In genomic region chr7:110613381-110614132, GRCm38 (mm10) we compare ENCODE assay signal across 7 mouse cellular contexts. TPM values are rescaled to one million over a fixed set of nuclear protein-coding genes. Genes with fewer than 3 reads are reported as not detected.
DNase-seq lines count a peak whose midpoint lies in the region; ATAC-seq and TF ChIP-seq lines count a peak whose summit lies in the region.

No protein-coding gene starts in this region.

- H3K36me3 ChIP-seq in lung, postnatal 0 days (ENCODE audit: insufficient read depth, low read length): no peaks in the 10 kb centered on the region
- H3K36me3 ChIP-seq in embryonic facial prominence, embryonic 12.5 days: no peaks in the 10 kb centered on the region
- no peaks in the 10 kb centered on the region for H3K36me3 ChIP-seq in hindbrain, embryonic 14.5 days (replicated peaks; ENCODE audit: control insufficient read depth, insufficient read depth)
- no peaks in the 10 kb centered on the region for H3K36me3 ChIP-seq in midbrain, embryonic 15.5 days (replicated peaks)

- peak overlapping the region; percentile 92 for H3K4me2 ChIP-seq in lung, postnatal 0 days (replicated peaks; ENCODE audit: low read depth, low read length)
- H3K4me2 ChIP-seq in embryonic facial prominence, embryonic 12.5 days (replicated peaks): peak overlapping the region; percentile 68
- peak overlapping the region; percentile 58 for H3K4me2 ChIP-seq in hindbrain, embryonic 14.5 days (replicated peaks)
- peak overlapping the region; percentile 95 for H3K4me2 ChIP-seq in midbrain, embryonic 15.5 days

- no peak for TF ChIP-seq EP300 in lung, postnatal 0 days (IDR thresholded peaks at IDR 0.05)

- H3K9ac ChIP-seq in lung, postnatal 0 days (replicated peaks; ENCODE audit: low read depth): peak overlapping the region; percentile 94
- peak overlapping the region; percentile 90 for H3K9ac ChIP-seq in embryonic facial prominence, embryonic 12.5 days
- H3K9ac ChIP-seq in hindbrain, embryonic 14.5 days: peak overlapping the region; percentile 99
- H3K9ac ChIP-seq in midbrain, embryonic 15.5 days: peak overlapping the region; percentile 85

- peak overlapping the region; percentile 96 for H3K4me3 ChIP-seq in lung, postnatal 0 days (ENCODE audit: low read depth, low read length)
- H3K4me3 ChIP-seq in embryonic facial prominence, embryonic 12.5 days: peak overlapping the region; percentile 86
- peak overlapping the region; percentile 99 for H3K4me3 ChIP-seq in hindbrain, embryonic 14.5 days (replicated peaks; ENCODE audit: low read length)
- peak overlapping the region; percentile 77 for H3K4me3 ChIP-seq in midbrain, embryonic 15.5 days

- DNase-seq in lung, postnatal 0 days (ENCODE audit: low spot score): peak; percentile 39
- DNase-seq in lung, postnatal 10 days: no peak
- DNase-seq in hindbrain, embryonic 14.5 days (ENCODE audit: low spot score): peak; percentile 67
- no peak for DNase-seq in adrenal gland, postnatal 36 days
- no peak for DNase-seq in left cerebral cortex, adult 18-20 months (ENCODE audit: low spot score in 2 of 2)

- H3K4me1 ChIP-seq in lung, postnatal 0 days (ENCODE audit: insufficient read depth, low read depth, low read length): peaks cover 17% of the 10 kb centered on the region
- peaks cover 9% of the 10 kb centered on the region for H3K4me1 ChIP-seq in embryonic facial prominence, embryonic 12.5 days
- peaks cover 14% of the 10 kb centered on the region for H3K4me1 ChIP-seq in hindbrain, embryonic 14.5 days (replicated peaks; ENCODE audit: control insufficient read depth, insufficient read depth, low read length)
- H3K4me1 ChIP-seq in midbrain, embryonic 15.5 days: peaks cover 30% of the 10 kb centered on the region

- peak overlapping the region; percentile 100 for H3K27ac ChIP-seq in lung, postnatal 0 days (ENCODE audit: low read length)
- H3K27ac ChIP-seq in embryonic facial prominence, embryonic 12.5 days: peak overlapping the region; percentile 96
- peak overlapping the region; percentile 99 for H3K27ac ChIP-seq in hindbrain, embryonic 14.5 days
- peak overlapping the region; percentile 96 for H3K27ac ChIP-seq in midbrain, embryonic 15.5 days

- no peaks in the 10 kb centered on the region for H3K27me3 ChIP-seq in lung, postnatal 0 days (replicated peaks; ENCODE audit: insufficient read depth, low read length)
- H3K27me3 ChIP-seq in embryonic facial prominence, embryonic 12.5 days: 0 out of 2 replicates have a peak, but pooled peaks cover 3% of the 10 kb centered on the region
- H3K27me3 ChIP-seq in hindbrain, embryonic 14.5 days (ENCODE audit: control insufficient read depth, insufficient read depth, low read length): no peaks in the 10 kb centered on the region; the same call in 1 of the 2 replicates
- 0 out of 2 replicates have a peak, but pooled peaks cover 8% of the 10 kb centered on the region for H3K27me3 ChIP-seq in midbrain, embryonic 15.5 days (replicated peaks)

- no peak for ATAC-seq in lung, postnatal 0 days
- ATAC-seq in embryonic facial prominence, embryonic 12.5 days (ENCODE audit: insufficient number of reproducible peaks, insufficient read depth, low FRiP score, low TSS enrichment): peak; percentile 8; the same call in 1 of the 2 replicates
- ATAC-seq in hindbrain, embryonic 14.5 days (ENCODE audit: low FRiP score): peak; percentile 25; the same call in 1 of the 2 replicates
- ATAC-seq in midbrain, embryonic 15.5 days (replicated peaks): peak; percentile 25; the same call in 1 of the 2 replicates

- no peaks in the 10 kb centered on the region for H3K9me3 ChIP-seq in lung, postnatal 0 days (ENCODE audit: low read length)
- H3K9me3 ChIP-seq in embryonic facial prominence, embryonic 12.5 days: no peaks in the 10 kb centered on the region
- no peaks in the 10 kb centered on the region for H3K9me3 ChIP-seq in hindbrain, embryonic 14.5 days (ENCODE audit: control insufficient read depth, low read length)
- no peaks in the 10 kb centered on the region for H3K9me3 ChIP-seq in midbrain, embryonic 15.5 days

- WGBS in lung, postnatal 0 days: 2% methylated on average over 17 of the region's 17 CpGs
- WGBS in embryonic facial prominence, embryonic 12.5 days: 4% methylated on average over 17 of the region's 17 CpGs
- WGBS in hindbrain, embryonic 14.5 days: 3% methylated on average over 17 of the region's 17 CpGs
- 2% methylated on average over 17 of the region's 17 CpGs for WGBS in midbrain, embryonic 15.5 days

- no peak for TF ChIP-seq CTCF in lung, postnatal 0 days (IDR thresholded peaks at IDR 0.05)

RNA-seq across cellular contexts. Expression of gene Sbf2, which starts 1.2 kb away (rescaled TPM):
- 23.3 and 25.7 TPM in 2 replicates for polyA plus RNA-seq in lung, postnatal 0 days (2015; fragmentation: Nextera tagmentation; extraction: Ambion mirVana)
- polyA plus RNA-seq in embryonic facial prominence, embryonic 12.5 days (2016; fragmentation: Nextera tagmentation; extraction: Ambion mirVana): 34.6 and 35.2 TPM in 2 replicates
- polyA plus RNA-seq in hindbrain, embryonic 14.5 days (2014; fragmentation: Nextera tagmentation; extraction: Ambion mirVana): 61.8 and 66.7 TPM in 2 replicates
- polyA plus RNA-seq in midbrain, embryonic 15.5 days (2015; fragmentation: Nextera tagmentation; extraction: Ambion mirVana): 63.9 and 69.6 TPM in 2 replicates
- total RNA-seq in adrenal gland, postnatal 36 days (2021): 10 to 100 TPM; 44.8 to 48.5 TPM
- 10 to 100 TPM; 52.6 to 55.5 TPM for total RNA-seq in left cerebral cortex, adult 18-20 months (2021)

RNA-seq across cellular contexts. Expression of gene Adm, which starts 13.9 kb away (rescaled TPM):
- 4.8 and 7.8 TPM in 2 replicates for polyA plus RNA-seq in lung, postnatal 0 days (2015; fragmentation: Nextera tagmentation; extraction: Ambion mirVana)
- polyA plus RNA-seq in embryonic facial prominence, embryonic 12.5 days (2016; fragmentation: Nextera tagmentation; extraction: Ambion mirVana): 1.9 and 2.1 TPM in 2 replicates
- polyA plus RNA-seq in hindbrain, embryonic 14.5 days (2014; fragmentation: Nextera tagmentation; extraction: Ambion mirVana): 1.7 and 2.2 TPM in 2 replicates
- polyA plus RNA-seq in midbrain, embryonic 15.5 days (2015; fragmentation: Nextera tagmentation; extraction: Ambion mirVana): 4.3 and 4.8 TPM in 2 replicates
- 10 to 100 TPM; 13.6 to 13.7 TPM for total RNA-seq in adrenal gland, postnatal 36 days (2021)
- total RNA-seq in left cerebral cortex, adult 18-20 months (2021): 1 to 10 TPM; 2.6 to 3.3 TPM

Comparison
In these comparisons a context has a peak if more than half of its experiments do, and no peak if none do; other contexts are left out.
1. DNase-seq: peak in lung, postnatal 0 days (single experiment) and hindbrain, embryonic 14.5 days (single experiment); none in lung, postnatal 10 days (single experiment), adrenal gland, postnatal 36 days (0 of 2) and left cerebral cortex, adult 18-20 months (0 of 2).
2. Peak in every context shown above with its lines, with median percentiles within 50 percentile points of each other: H3K27ac ChIP-seq, H3K4me2 ChIP-seq, H3K4me3 ChIP-seq and H3K9ac ChIP-seq.